Mouse (Mus musculus): ENCODE results near the gene Lims1. TPM values are rescaled to one million over a fixed set of nuclear protein-coding genes. Genes with fewer than 3 reads are reported as not detected.

Gene Lims1
- polyA plus RNA-seq, 1 experiment from 2014 or later = 48.3 TPM

DNA sequence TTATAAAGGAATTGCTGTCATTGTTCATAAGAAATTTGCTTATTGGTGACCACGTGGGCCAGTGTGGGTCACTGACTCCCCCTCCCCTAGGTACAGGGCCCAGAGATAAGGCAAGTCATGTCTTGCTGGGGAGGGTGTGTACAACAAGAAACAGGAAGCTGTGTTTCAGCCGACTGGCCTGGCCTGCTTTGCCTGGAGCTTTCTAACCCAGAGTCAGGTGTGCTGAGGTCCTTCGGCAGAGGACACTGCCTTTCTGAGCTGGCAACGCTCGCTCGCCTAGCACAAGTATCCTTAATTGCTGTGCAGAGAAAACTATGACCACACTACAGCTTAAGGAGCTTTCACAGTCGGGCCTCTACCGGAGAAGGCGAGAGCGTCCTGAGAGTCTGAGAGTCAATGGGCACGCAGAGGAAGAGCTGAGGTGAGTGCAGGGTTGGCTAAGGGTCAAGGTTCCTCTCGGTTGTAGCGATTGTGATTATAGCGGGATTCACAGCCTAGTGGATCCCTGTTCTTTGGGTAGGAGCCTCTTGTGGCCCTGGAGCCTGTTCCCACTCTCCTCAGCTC is 48.1 kb downstream of the Lims1 start:
- Histone ChIP-seq H3K27ac (ENCODE audit: low read depth, low read length) (no peak overlapping the region), H3K4me3 (ENCODE audit: low read depth, low read length) (no peak overlapping the region), H3K4me2 (ENCODE audit: low read depth, low read length) (no peak overlapping the region), H3K36me3 (ENCODE audit: control insufficient read depth, insufficient read depth, low read length) (no peaks in the 10 kb centered on the region), H3K27me3 (ENCODE audit: control insufficient read depth, insufficient read depth, low read length) (no peaks in the 10 kb centered on the region), H3K9ac (replicated peaks; ENCODE audit: low read depth, low read length) (no peak overlapping the region), H3K9me3 (ENCODE audit: control insufficient read depth, low read length) (no peaks in the 10 kb centered on the region), H3K4me1 (ENCODE audit: control insufficient read depth, insufficient read depth, low read length) (no peaks in the 10 kb centered on the region)
- 37% methylated on average over 14 of the region's 14 CpGs for WGBS
- ATAC-seq (ENCODE audit: low read depth) = peak; percentile 51; the same call in 1 of the 2 replicates

DNA sequence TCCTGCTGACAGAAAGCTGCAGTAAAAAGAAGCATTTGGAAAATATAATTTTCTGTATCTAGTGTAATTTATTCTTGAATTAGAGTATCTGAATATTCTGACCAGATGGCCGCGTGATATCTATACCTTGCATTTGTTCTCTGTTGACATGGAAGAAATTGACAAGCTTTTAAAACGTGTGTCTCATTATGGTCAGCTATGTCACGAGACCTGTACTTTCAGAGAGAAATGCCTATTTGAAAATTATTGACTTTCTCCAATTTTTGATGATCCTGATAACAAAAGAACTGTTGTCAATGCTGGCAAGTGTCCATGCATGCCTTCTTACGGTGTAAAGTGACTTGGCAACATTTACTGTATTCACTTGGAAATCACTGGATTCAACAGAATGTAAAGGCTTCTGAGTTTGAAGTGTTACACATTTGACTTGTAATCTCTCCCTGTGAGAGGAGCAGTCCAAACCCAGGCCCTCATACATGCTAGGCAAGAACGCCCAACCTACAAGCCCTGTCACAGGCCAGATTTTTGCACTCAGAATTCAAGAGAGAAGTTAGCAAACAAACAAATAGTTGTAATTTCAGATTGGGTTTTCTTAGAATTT is 49.3 kb downstream of the Lims1 start:
- WGBS = 70% methylated on average over 6 of the region's 6 CpGs
- no peak overlapping the region for H3K27ac ChIP-seq (ENCODE audit: low read depth, low read length)
- no peaks in the 10 kb centered on the region for H3K4me1 ChIP-seq (ENCODE audit: control insufficient read depth, insufficient read depth, low read length)
- no peaks in the 10 kb centered on the region for H3K36me3 ChIP-seq (ENCODE audit: control insufficient read depth, insufficient read depth, low read length)
- no peaks in the 10 kb centered on the region for H3K27me3 ChIP-seq (ENCODE audit: control insufficient read depth, insufficient read depth, low read length)
- H3K9ac ChIP-seq (replicated peaks; ENCODE audit: low read depth, low read length) = no peak overlapping the region
- no peak overlapping the region for H3K4me3 ChIP-seq (ENCODE audit: low read depth, low read length)
- ATAC-seq (ENCODE audit: low read depth) = no peak
- H3K4me2 ChIP-seq (ENCODE audit: low read depth, low read length) = no peak overlapping the region
- H3K9me3 ChIP-seq (ENCODE audit: control insufficient read depth, low read length) = no peaks in the 10 kb centered on the region

DNA sequence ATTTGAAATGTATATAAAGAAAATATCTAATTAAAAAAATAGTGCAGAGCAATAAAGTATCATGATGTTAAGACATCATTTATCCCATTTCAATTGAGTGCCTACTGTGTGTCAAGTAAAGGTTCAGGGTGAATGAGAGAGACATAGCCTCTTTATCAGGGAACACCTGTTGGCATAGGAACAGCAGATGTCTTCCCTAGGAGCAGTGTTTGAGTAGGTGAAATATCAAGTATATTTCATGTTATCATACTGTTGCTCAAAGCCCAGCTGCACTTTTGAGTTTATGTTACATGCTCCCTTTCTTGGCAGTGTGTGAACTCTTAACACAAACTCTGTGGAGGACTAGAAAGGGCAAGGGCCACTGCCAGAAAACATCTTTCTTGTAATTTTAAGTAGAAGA is 50.6 kb downstream of the Lims1 start:
- no peaks in the 10 kb centered on the region for H3K36me3 ChIP-seq (ENCODE audit: control insufficient read depth, insufficient read depth, low read length)
- no peaks in the 10 kb centered on the region for H3K4me1 ChIP-seq (ENCODE audit: control insufficient read depth, insufficient read depth, low read length)
- ATAC-seq (ENCODE audit: low read depth) = no peak
- no peak overlapping the region for H3K4me3 ChIP-seq (ENCODE audit: low read depth, low read length)
- H3K9me3 ChIP-seq (ENCODE audit: control insufficient read depth, low read length) = no peaks in the 10 kb centered on the region
- no peak overlapping the region for H3K4me2 ChIP-seq (ENCODE audit: low read depth, low read length)
- H3K27ac ChIP-seq (ENCODE audit: low read depth, low read length) = no peak overlapping the region
- no peak overlapping the region for H3K9ac ChIP-seq (replicated peaks; ENCODE audit: low read depth, low read length)
- no peaks in the 10 kb centered on the region for H3K27me3 ChIP-seq (ENCODE audit: control insufficient read depth, insufficient read depth, low read length)

DNA sequence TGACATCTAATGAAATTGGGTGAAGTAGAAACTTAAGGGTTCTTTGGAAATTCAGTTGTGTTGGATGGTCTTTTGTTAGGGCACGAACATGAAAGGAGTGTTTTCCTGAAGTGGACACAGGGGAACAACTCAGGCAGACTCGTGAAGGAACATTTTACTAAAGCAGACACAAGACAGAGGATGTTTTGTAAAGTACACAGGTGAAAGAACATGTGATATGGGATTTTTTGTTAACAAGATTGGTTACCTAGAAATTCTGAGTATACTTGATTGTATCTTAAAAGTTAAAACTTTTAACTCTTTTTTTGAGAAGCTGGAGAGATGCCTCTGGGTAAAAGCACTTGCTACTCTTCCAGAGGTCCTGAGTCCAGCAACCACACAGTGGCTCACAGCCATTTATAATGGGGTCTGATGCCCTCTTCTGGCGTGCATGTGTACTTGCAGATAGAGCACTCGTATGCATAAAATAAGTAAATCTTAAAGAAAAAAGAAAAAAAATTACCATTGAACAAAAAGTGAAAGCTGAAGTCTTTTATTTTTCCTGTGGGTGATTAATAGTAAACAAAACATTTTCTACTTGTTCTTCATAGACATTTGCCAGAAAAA is 54.4 kb downstream of the Lims1 start:
- H3K27ac ChIP-seq (ENCODE audit: low read depth, low read length) = no peak overlapping the region
- no peak for ATAC-seq (ENCODE audit: low read depth)
- H3K9ac ChIP-seq (replicated peaks; ENCODE audit: low read depth, low read length) = no peak overlapping the region
- no peak overlapping the region for H3K4me3 ChIP-seq (ENCODE audit: low read depth, low read length)
- no peaks in the 10 kb centered on the region for H3K36me3 ChIP-seq (ENCODE audit: control insufficient read depth, insufficient read depth, low read length)
- no peak overlapping the region for H3K4me2 ChIP-seq (ENCODE audit: low read depth, low read length)
- H3K4me1 ChIP-seq (ENCODE audit: control insufficient read depth, insufficient read depth, low read length) = peaks cover 5% of the 10 kb centered on the region
- WGBS = 36% methylated on average over 4 of the region's 4 CpGs
- no peaks in the 10 kb centered on the region for H3K9me3 ChIP-seq (ENCODE audit: control insufficient read depth, low read length)
- H3K27me3 ChIP-seq (ENCODE audit: control insufficient read depth, insufficient read depth, low read length) = no peaks in the 10 kb centered on the region

DNA sequence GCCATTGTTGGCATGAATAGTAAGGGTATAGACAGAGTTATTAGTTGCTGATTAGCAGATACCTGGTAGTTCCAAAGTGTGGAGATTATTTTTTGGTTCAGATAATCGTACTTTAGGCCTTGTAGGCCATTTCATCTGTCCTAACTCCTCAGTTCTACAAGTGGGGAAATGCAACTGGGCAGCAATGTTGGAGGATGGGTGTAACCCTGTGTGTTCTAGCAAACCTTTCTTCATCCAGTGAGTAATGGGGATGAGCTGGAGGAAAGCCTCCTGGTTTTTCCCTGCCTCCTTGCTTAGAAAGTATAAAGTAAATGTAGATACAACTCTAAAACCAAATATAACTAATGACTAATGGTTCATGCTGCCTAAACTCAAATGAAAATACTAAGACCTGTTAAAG is 55.1 kb downstream of the Lims1 start:
- 83% methylated on average over 1 of the region's 1 CpGs for WGBS

DNA sequence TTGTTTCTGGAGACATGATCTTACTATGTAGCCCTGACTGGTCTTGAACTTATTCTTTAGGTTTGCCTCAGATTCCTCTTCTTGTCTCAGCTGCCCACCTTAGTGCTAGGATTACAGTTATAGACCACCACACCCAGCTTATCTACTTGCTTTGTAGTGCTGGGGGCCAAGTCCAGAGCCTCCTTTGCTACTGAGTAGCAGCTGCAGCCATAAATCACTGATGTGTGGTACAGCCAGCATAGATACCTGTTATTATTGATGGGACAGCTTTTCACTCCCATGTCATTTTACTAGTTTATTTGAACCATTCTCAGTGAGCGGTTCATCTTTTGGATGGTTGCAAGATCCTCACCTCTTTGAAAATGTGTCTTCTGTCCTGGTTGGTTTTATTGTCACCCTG is 56.4 kb downstream of the Lims1 start:
- Histone ChIP-seq H3K27ac (ENCODE audit: low read depth, low read length) (no peak overlapping the region), H3K27me3 (ENCODE audit: control insufficient read depth, insufficient read depth, low read length) (no peaks in the 10 kb centered on the region), H3K36me3 (ENCODE audit: control insufficient read depth, insufficient read depth, low read length) (no peaks in the 10 kb centered on the region), H3K4me1 (ENCODE audit: control insufficient read depth, insufficient read depth, low read length) (peaks cover 20% of the 10 kb centered on the region), H3K9me3 (ENCODE audit: control insufficient read depth, low read length) (no peaks in the 10 kb centered on the region), H3K4me2 (ENCODE audit: low read depth, low read length) (no peak overlapping the region), H3K4me3 (ENCODE audit: low read depth, low read length) (no peak overlapping the region), H3K9ac (replicated peaks; ENCODE audit: low read depth, low read length) (no peak overlapping the region)
- ATAC-seq (ENCODE audit: low read depth) = no peak
- WGBS = 97% methylated on average over 1 of the region's 1 CpGs

More for the DNA sequence above, 55.1 kb downstream of the Lims1 start:
- no peak overlapping the region for H3K4me2 ChIP-seq (ENCODE audit: low read depth, low read length)
- no peak overlapping the region for H3K27ac ChIP-seq (ENCODE audit: low read depth, low read length)
- no peaks in the 10 kb centered on the region for H3K9me3 ChIP-seq (ENCODE audit: control insufficient read depth, low read length)
- peaks cover 12% of the 10 kb centered on the region for H3K4me1 ChIP-seq (ENCODE audit: control insufficient read depth, insufficient read depth, low read length)
- no peak overlapping the region for H3K9ac ChIP-seq (replicated peaks; ENCODE audit: low read depth, low read length)
- ATAC-seq (ENCODE audit: low read depth) = no peak
- H3K36me3 ChIP-seq (ENCODE audit: control insufficient read depth, insufficient read depth, low read length) = no peaks in the 10 kb centered on the region
- H3K4me3 ChIP-seq (ENCODE audit: low read depth, low read length) = no peak overlapping the region
- H3K27me3 ChIP-seq (ENCODE audit: control insufficient read depth, insufficient read depth, low read length) = no peaks in the 10 kb centered on the region

DNA sequence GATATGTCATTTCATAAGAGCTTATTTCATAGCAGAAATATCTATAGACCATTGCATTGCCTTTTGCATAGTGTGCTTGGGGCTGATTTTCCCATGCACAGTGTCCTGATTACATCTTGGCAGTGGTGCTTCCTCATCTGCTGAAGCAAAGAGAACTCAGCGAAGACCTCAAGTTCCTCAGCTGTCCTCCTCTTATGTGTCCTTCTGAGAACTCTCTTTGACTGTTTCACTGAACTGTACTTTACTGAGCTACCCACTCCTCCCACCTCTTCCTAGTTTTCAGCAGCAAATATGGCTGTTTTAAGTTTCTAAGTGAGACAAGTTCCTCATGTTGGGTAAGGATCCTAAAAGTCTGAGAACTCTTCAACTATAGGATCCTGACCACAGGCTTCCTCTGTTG is 58.6 kb downstream of the Lims1 start:
- no peaks in the 10 kb centered on the region for H3K36me3 ChIP-seq (ENCODE audit: control insufficient read depth, insufficient read depth, low read length)
- no peak overlapping the region for H3K9ac ChIP-seq (replicated peaks; ENCODE audit: low read depth, low read length)
- peaks cover 20% of the 10 kb centered on the region for H3K4me1 ChIP-seq (ENCODE audit: control insufficient read depth, insufficient read depth, low read length)
- no peak overlapping the region for H3K4me3 ChIP-seq (ENCODE audit: low read depth, low read length)
- no peaks in the 10 kb centered on the region for H3K9me3 ChIP-seq (ENCODE audit: control insufficient read depth, low read length)
- no peak overlapping the region for H3K4me2 ChIP-seq (ENCODE audit: low read depth, low read length)
- H3K27me3 ChIP-seq (ENCODE audit: control insufficient read depth, insufficient read depth, low read length) = no peaks in the 10 kb centered on the region
- no peak overlapping the region for H3K27ac ChIP-seq (ENCODE audit: low read depth, low read length)
- no peak for ATAC-seq (ENCODE audit: low read depth)
- 83% methylated on average over 1 of the region's 1 CpGs for WGBS

DNA sequence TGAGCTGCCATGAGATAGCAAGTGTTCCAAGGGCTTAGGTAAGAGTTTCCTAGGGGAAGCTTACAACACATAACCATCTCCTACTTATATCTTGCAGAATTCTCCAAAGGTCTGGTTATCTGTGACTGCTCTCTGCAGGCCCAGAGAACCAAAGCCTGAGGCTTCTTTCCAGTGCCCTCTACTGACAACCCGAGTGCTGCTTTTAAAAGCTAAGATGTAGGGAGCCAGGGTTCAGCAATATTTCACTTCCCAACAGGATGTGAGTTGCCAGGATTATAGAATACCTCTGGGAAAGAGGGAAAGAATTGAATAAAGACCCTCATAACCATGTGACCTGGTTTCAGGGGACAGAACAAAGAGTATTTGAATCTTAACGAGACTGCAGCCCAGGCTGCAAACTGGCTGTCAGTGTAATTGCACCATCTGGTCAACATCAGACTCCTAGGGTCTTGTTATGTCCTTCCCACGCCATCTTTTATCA is 59.4 kb downstream of the Lims1 start:
- H3K27ac ChIP-seq (ENCODE audit: low read depth, low read length) = no peak overlapping the region; the same call in 1 of the 2 replicates
- H3K4me2 ChIP-seq (ENCODE audit: low read depth, low read length) = no peak overlapping the region
- H3K9me3 ChIP-seq (ENCODE audit: control insufficient read depth, low read length) = no peaks in the 10 kb centered on the region
- no peaks in the 10 kb centered on the region for H3K36me3 ChIP-seq (ENCODE audit: control insufficient read depth, insufficient read depth, low read length)
- H3K4me1 ChIP-seq (ENCODE audit: control insufficient read depth, insufficient read depth, low read length) = peaks cover 20% of the 10 kb centered on the region
- no peak overlapping the region for H3K4me3 ChIP-seq (ENCODE audit: low read depth, low read length)
- peak; percentile 66 for ATAC-seq (ENCODE audit: low read depth)
- 3% methylated on average over 3 of the region's 3 CpGs for WGBS
- H3K27me3 ChIP-seq (ENCODE audit: control insufficient read depth, insufficient read depth, low read length) = no peaks in the 10 kb centered on the region
- H3K9ac ChIP-seq (replicated peaks; ENCODE audit: low read depth, low read length) = no peak overlapping the region

DNA sequence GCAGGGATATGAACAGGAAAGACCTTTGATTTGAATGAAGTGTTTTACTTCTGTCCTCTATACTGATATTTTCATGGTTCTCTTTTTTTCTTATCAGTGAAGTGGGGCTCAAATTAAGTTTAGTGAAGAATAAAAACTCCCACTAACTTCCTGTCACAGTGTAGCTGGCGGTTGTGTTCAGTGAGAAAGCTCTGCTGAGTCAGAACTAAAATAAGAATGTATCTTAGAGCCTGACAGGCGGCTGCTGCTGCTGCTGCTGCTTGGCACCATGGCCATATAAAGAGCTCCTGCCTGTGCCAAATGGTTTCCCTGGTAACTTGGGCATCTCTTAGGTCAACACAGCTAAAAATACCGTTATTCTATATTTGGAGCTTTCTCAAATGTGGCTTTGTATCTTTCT is 60.0 kb downstream of the Lims1 start:
- 0 out of 2 replicates have a peak, but pooled peaks have one; percentile 38 for ATAC-seq (ENCODE audit: low read depth)
- H3K4me1 ChIP-seq (ENCODE audit: control insufficient read depth, insufficient read depth, low read length) = peaks cover 20% of the 10 kb centered on the region
- H3K27me3 ChIP-seq (ENCODE audit: control insufficient read depth, insufficient read depth, low read length) = no peaks in the 10 kb centered on the region
- H3K4me2 ChIP-seq (ENCODE audit: low read depth, low read length) = no peak overlapping the region
- no peaks in the 10 kb centered on the region for H3K9me3 ChIP-seq (ENCODE audit: control insufficient read depth, low read length)
- H3K9ac ChIP-seq (replicated peaks; ENCODE audit: low read depth, low read length) = no peak overlapping the region
- no peak overlapping the region for H3K4me3 ChIP-seq (ENCODE audit: low read depth, low read length)
- no peaks in the 10 kb centered on the region for H3K36me3 ChIP-seq (ENCODE audit: control insufficient read depth, insufficient read depth, low read length)
- WGBS = 15% methylated on average over 3 of the region's 3 CpGs
- no peak overlapping the region; the same call in 1 of the 2 replicates for H3K27ac ChIP-seq (ENCODE audit: low read depth, low read length)
